Mouse (Mus musculus): Measurements from ENCODE around the gene Efna4. TPM values are rescaled to one million over a fixed set of nuclear protein-coding genes. Genes with fewer than 3 reads are reported as not detected.

Gene Efna4
- polyA plus RNA-seq, 1 experiment from 2014 or later: 0.36 TPM

GRCm38 (mm10) chr3:89328623-89329022 lies 9.2 kb downstream of the Efna4 start:
- H3K4me3 ChIP-seq (ENCODE audit: low read depth, low read length): no peak overlapping the region
- 38% methylated on average over 4 of the region's 4 CpGs for WGBS (ENCODE audit: insufficient replicate concordance)
- H3K9ac ChIP-seq (replicated peaks): no peak overlapping the region
- H3K36me3 ChIP-seq (replicated peaks; ENCODE audit: insufficient read depth, low read length): no peaks in the 10 kb centered on the region
- H3K4me1 ChIP-seq (ENCODE audit: insufficient read depth): no peaks in the 10 kb centered on the region
- ATAC-seq (no peak), DNase-seq (no peak)
- H3K9me3 ChIP-seq (ENCODE audit: low read length): no peaks in the 10 kb centered on the region
- H3K27me3 ChIP-seq (ENCODE audit: insufficient read depth, low read length): peaks cover 29% of the 10 kb centered on the region
- no peak overlapping the region for H3K4me2 ChIP-seq (ENCODE audit: low read depth, low read length)
- TF ChIP-seq EP300 (IDR thresholded peaks at IDR 0.05; ENCODE audit: low read depth) (no peak), CTCF (IDR thresholded peaks at IDR 0.05; ENCODE audit: low read depth) (no peak)
- no peak overlapping the region for H3K27ac ChIP-seq (ENCODE audit: low read depth)

GRCm38 (mm10) chr3:89327371-89327870 lies 10.4 kb downstream of the Efna4 start:
- TF ChIP-seq CTCF (IDR thresholded peaks at IDR 0.05; ENCODE audit: low read depth) (no peak), EP300 (IDR thresholded peaks at IDR 0.05; ENCODE audit: low read depth) (no peak)
- Histone ChIP-seq H3K4me3 (ENCODE audit: low read depth, low read length) (no peak overlapping the region), H3K27me3 (ENCODE audit: insufficient read depth, low read length) (peaks cover 41% of the 10 kb centered on the region), H3K9ac (replicated peaks) (no peak overlapping the region), H3K4me2 (ENCODE audit: low read depth, low read length) (no peak overlapping the region), H3K9me3 (ENCODE audit: low read length) (no peaks in the 10 kb centered on the region), H3K27ac (ENCODE audit: low read depth) (no peak overlapping the region), H3K4me1 (ENCODE audit: insufficient read depth) (peaks cover 3% of the 10 kb centered on the region), H3K36me3 (replicated peaks; ENCODE audit: insufficient read depth, low read length) (no peaks in the 10 kb centered on the region)
- WGBS (ENCODE audit: insufficient replicate concordance): 63% methylated on average over 9 of the region's 9 CpGs
- DNase-seq (no peak), ATAC-seq (no peak)

- peaks cover 57% of the 10 kb centered on the region for H3K27me3 ChIP-seq (ENCODE audit: insufficient read depth, low read length)
- DNase-seq: no peak
- no peaks in the 10 kb centered on the region for H3K36me3 ChIP-seq (replicated peaks; ENCODE audit: insufficient read depth, low read length)
- no peak overlapping the region for H3K4me2 ChIP-seq (ENCODE audit: low read depth, low read length)
- WGBS (ENCODE audit: insufficient replicate concordance): 69% methylated on average over 8 of the region's 8 CpGs
- H3K9ac ChIP-seq (replicated peaks): no peak overlapping the region
- TF ChIP-seq EP300 (IDR thresholded peaks at IDR 0.05; ENCODE audit: low read depth) (no peak), CTCF (IDR thresholded peaks at IDR 0.05; ENCODE audit: low read depth) (no peak)
- peaks cover 18% of the 10 kb centered on the region for H3K4me1 ChIP-seq (ENCODE audit: insufficient read depth)
- no peak overlapping the region for H3K4me3 ChIP-seq (ENCODE audit: low read depth, low read length)
- no peak overlapping the region for H3K27ac ChIP-seq (ENCODE audit: low read depth)
- ATAC-seq: no peak
- H3K9me3 ChIP-seq (ENCODE audit: low read length): no peaks in the 10 kb centered on the region
Measured at GRCm38 (mm10) chr3:89325882-89326281, 11.9 kb downstream of the Efna4 start.

GRCm38 (mm10) chr3:89322514-89323165 lies 15.2 kb downstream of the Efna4 start, which contains the start of gene Efna3:
Gene Efna3, minus strand, starts transcription at chr3:89322965.
- no peak for TF ChIP-seq EP300 (IDR thresholded peaks at IDR 0.05; ENCODE audit: low read depth)
- TF ChIP-seq CTCF (IDR thresholded peaks at IDR 0.05; ENCODE audit: low read depth): no peak
- peaks cover 76% of the 10 kb centered on the region for H3K27me3 ChIP-seq (ENCODE audit: insufficient read depth, low read length)
- H3K4me2 ChIP-seq (ENCODE audit: low read depth, low read length): peak within 1 kb of the TSS; percentile 79
- H3K27ac ChIP-seq (ENCODE audit: low read depth): no peak within 1 kb of the TSS
- H3K4me3 ChIP-seq (ENCODE audit: low read depth, low read length): peak within 1 kb of the TSS; percentile 52
- peak; percentile 62 for DNase-seq
- peaks cover 28% of the 10 kb centered on the region for H3K4me1 ChIP-seq (ENCODE audit: insufficient read depth)
- ATAC-seq: no peak
- no peaks in the 10 kb centered on the region for H3K9me3 ChIP-seq (ENCODE audit: low read length)
- WGBS (ENCODE audit: insufficient replicate concordance): 2% methylated on average over 43 of the region's 53 CpGs
- no peaks in the 10 kb centered on the region for H3K36me3 ChIP-seq (replicated peaks; ENCODE audit: insufficient read depth, low read length)
- peak within 1 kb of the TSS; percentile 48; the same call in 1 of the 2 replicates for H3K9ac ChIP-seq (replicated peaks)

- DNase-seq (no peak), ATAC-seq (no peak)
- Histone ChIP-seq H3K9me3 (ENCODE audit: low read length) (no peaks in the 10 kb centered on the region), H3K4me2 (ENCODE audit: low read depth, low read length) (peak overlapping the region; percentile 79), H3K27me3 (ENCODE audit: insufficient read depth, low read length) (peaks cover 76% of the 10 kb centered on the region), H3K9ac (replicated peaks) (peak overlapping the region; percentile 48; the same call in 1 of the 2 replicates), H3K27ac (ENCODE audit: low read depth) (no peak overlapping the region), H3K4me1 (ENCODE audit: insufficient read depth) (peaks cover 28% of the 10 kb centered on the region), H3K36me3 (replicated peaks; ENCODE audit: insufficient read depth, low read length) (no peaks in the 10 kb centered on the region), H3K4me3 (ENCODE audit: low read depth, low read length) (peak overlapping the region; percentile 52)
- 4% methylated on average over 14 of the region's 14 CpGs for WGBS (ENCODE audit: insufficient replicate concordance)
- no peak for TF ChIP-seq EP300 (IDR thresholded peaks at IDR 0.05; ENCODE audit: low read depth)
- no peak for TF ChIP-seq CTCF (IDR thresholded peaks at IDR 0.05; ENCODE audit: low read depth)
Measured at GRCm38 (mm10) chr3:89322131-89322500, 15.7 kb downstream of the Efna4 start.

GRCm38 (mm10) chr3:89321183-89322130 lies 16.4 kb downstream of the Efna4 start:
- Histone ChIP-seq H3K27ac (ENCODE audit: low read depth) (no peak overlapping the region), H3K4me1 (ENCODE audit: insufficient read depth) (peaks cover 28% of the 10 kb centered on the region), H3K4me3 (ENCODE audit: low read depth, low read length) (peak overlapping the region; percentile 19), H3K9me3 (ENCODE audit: low read length) (no peaks in the 10 kb centered on the region), H3K36me3 (replicated peaks; ENCODE audit: insufficient read depth, low read length) (no peaks in the 10 kb centered on the region), H3K27me3 (ENCODE audit: insufficient read depth, low read length) (peaks cover 77% of the 10 kb centered on the region), H3K4me2 (ENCODE audit: low read depth, low read length) (peak overlapping the region; percentile 79), H3K9ac (replicated peaks) (no peak overlapping the region)
- ATAC-seq: peak; percentile 26; the same call in 1 of the 2 replicates
- WGBS (ENCODE audit: insufficient replicate concordance): 1% methylated on average over 53 of the region's 66 CpGs
- no peak for TF ChIP-seq CTCF (IDR thresholded peaks at IDR 0.05; ENCODE audit: low read depth)
- TF ChIP-seq EP300 (IDR thresholded peaks at IDR 0.05; ENCODE audit: low read depth): no peak
- DNase-seq: no peak

All from liver, postnatal 0 days (tissue).